Mouse (Mus musculus): Measurements from ENCODE around the gene Rai1. TPM values are rescaled to one million over a fixed set of nuclear protein-coding genes. Genes with fewer than 3 reads are reported as not detected.

Gene Rai1
- polyA plus RNA-seq, 1 experiment: 133 TPM

DNA sequence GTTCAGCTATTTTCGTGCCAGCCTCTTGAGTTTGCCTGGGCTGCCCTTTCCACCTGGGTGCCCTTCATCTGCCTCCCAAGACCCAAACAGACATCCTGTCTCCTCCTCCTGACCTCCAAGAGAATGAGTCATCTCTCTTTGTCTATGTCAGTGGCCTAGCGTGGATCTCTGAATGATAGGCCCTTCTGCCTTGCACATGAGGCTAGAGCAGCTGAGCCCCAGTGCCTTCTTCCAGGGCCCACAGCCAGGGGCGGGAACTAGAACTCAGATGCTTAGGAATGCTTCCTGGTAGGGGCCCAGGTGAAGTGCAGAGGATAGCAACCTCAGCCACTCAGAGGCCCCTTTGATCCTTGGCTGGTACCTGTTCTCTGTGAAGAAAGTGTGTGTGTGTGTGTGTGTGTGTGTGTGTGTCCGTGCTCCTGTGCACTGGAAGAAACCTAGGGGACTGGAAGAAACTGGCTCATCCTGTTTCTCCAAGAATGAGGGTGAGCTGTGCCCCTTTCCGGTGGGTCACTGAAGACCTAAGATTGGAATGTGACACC lies 3.9 kb downstream of the Rai1 start:
- no peak for TF ChIP-seq GATA1 (IDR thresholded peaks at IDR 0.05; ENCODE audit: low read length)

DNA sequence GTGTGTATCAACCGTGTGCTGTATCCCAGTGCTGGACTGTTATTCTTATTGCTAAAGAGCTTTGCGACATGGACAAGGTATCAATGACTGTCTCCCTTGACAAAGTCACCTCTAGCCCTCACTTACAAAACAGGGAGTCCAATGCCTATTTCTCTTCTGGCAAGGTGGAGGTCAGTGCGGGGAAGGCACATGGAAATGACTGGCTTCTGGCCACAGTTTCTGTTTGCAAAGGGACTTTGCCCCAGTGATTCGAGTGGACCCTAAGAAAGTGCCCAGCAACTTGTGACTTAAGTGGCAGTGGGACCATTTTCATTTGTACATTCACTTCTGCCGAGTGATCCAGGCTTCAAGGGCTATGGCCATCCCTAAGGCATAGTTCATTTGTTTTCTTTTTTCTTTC lies 5.6 kb downstream of the Rai1 start:
- no peak for TF ChIP-seq GATA1 (IDR thresholded peaks at IDR 0.05; ENCODE audit: low read length)

DNA sequence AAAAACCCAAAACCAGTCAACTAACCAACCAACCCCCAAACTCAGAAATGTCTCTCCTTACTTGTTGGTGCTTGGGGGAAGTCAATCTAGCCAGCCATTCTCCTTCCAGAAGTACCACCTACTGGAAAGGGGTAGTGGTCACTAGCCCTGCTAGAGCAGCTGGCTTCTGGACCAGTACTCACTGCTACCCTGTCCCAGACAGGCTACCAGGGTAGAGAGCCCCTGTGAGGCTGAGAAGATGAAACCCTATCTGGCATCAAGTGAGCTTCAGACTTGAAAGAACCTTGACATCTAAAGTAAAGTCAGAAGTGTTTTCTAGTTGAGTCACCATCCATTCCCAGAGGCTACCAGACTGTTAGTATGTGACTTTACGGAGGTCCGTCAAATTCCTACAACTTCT lies 6.8 kb downstream of the Rai1 start:
- TF ChIP-seq GATA1 (IDR thresholded peaks at IDR 0.05; ENCODE audit: low read length): no peak

DNA sequence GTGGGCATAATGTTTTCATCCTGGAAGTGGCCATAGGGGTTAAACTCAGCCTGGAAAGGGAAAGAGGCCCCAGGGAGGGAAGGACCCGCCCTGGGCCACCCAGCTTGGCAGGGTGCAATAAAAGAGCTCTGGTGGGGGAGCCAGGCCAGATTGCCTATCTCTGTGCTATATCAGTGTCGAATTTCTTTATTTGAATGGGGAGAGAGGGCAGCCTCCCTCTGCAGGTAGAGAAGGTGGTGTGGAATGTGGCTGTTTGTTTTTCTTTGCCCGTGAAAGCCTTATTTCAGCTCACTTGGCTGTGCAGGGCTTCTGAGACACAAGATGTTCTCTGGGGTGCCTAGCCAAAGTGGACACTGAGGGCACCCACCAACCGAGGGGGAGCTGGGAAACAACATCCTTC lies 8.8 kb downstream of the Rai1 start:
- no peak for TF ChIP-seq GATA1 (IDR thresholded peaks at IDR 0.05; ENCODE audit: low read length)

DNA sequence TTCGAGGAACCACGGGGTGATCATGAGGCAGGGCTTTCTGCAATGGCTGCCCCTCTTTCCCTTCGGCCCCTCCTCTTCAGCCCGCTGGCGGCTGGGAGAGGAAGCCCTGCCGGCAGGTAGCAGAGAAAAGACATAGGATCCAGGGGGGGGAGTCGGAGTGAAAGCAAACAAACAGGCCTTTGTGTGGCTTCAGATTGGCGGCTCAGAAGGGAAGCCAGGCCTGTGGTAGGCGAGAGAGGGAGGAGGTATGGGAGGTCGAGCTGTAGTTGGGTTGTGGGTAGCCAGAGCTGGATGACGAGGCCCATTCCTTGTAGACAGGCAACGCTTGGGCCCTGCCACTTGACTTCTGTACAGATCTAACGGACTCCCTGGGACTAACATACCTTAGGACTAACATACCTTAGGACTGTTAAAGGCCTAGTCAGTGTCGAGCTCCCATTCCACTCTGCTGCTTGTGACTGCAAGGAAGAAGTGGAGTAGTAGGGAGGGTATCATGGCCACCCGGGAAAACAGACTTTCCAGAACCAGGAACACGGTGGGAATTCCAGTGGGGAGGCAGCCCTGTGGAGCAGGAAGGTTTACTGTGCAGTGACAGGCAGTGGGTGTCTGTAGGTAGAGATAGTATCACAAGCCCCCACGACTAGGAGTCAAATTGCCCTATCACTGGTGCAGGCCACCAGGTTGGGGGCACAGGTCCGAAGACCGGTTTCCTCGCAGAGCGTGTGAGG lies 9.6 kb downstream of the Rai1 start:
- TF ChIP-seq GATA1 (IDR thresholded peaks at IDR 0.05; ENCODE audit: low read length): no peak

DNA sequence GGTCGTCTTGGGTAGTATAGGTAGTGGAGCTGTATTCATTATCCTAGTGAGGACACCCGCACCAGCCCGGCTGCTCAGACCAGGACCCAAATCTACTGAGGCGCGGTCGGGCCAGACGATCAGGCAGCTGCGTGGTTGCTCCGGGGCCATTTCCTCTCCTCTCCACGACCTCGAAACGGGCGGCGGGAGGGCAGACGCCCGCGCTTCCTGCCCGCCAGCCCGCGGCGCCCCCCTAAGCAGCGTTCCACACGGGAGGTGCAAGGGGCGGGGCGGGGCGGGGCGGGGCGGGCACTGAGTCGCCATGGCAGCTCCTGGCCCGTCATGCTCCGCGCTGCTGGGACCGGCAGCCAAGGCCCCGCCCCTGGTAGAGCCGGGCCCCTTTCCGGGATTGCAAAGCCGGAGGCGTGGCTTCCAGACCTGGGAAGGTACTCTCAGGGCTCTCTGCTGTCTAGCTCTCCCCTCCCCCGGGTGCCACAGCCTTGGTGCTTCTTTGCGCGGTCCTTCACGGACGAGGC lies 10.3 kb downstream of the Rai1 start:
- TF ChIP-seq GATA1 (IDR thresholded peaks at IDR 0.05; ENCODE audit: low read length): no peak

DNA sequence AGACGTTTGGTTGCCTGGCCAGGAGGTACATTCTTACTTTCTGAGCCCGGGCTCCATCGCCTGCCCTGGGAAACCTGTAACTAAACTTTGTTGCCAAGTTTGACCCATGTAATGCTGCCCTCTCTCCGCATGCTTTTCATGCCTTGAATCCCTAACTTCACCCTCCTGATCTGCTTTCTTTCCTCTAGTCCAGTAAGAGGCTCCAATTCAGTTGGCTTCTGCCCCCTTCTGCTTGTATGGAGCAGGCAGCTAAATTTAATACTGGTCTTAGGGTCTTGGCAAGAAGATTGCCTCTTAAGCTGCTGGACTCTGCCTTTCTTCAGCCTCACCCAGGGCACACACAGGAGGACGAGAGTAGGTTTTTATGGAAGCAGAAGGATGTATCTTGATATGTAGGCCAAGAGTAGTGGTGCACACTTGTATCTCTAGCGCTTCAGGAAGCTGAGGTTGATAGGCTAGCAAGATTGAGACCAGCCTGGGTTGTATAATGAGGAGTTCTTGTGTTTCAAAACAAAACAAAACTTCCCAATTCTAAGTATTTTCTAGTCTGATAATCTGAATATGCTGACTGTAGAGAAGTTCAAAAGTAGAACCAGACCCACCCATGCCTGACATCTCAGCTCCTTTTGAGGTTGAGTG lies 10.9 kb downstream of the Rai1 start:
- no peak for TF ChIP-seq GATA1 (IDR thresholded peaks at IDR 0.05; ENCODE audit: low read length)

DNA sequence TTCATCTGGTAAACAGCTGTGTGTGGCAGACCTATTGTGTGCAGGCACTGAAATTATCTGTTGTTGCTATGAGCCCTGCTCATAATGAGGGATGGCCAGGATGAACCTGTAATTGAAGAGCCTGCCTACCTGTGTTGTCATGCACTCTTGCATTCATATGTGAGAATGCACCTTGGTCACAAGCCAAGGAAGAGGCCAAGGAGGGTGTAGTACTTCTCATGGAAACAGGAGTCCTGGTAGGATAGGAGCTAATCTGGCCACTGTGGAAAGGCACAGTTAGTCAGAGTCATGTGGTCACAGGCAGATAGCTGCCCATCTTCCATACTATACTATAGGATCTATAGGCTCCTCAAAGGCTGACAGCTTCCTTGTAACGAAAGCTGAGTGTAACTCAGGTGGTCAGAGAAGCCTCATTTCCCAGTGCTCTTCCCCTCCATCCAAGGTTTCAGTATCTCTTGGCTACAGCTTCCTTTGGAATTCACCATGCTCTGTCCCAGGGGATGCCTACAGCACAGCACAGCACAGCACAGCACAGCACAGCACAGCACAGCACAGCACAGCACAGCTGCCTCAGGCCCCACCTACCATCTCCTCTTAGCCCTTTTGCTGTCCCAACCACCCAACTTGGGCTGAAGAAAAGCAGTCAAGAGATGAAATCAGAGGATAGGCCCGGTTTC lies 15.9 kb downstream of the Rai1 start:
- no peak for TF ChIP-seq GATA1 (IDR thresholded peaks at IDR 0.05; ENCODE audit: low read length)

DNA sequence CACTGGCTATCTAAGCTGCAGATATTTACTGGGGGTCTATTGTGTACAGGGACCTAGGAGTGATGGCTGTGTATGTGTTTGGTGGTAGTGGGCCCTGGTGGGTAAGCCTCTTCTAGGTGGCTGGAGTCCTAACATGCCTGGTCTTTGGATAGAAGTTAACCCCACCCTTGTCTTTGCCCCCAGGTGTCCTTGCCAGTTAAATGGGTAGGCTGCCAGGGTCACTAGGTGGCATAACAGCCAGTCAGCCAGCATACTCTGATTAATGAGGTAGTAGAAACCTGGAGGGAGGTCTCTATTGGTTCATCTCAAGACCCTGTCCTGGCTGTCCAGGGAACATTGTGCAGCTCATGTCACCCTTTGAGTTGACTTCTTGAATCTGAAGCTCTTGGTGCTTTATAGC lies 17.8 kb downstream of the Rai1 start:
- TF ChIP-seq GATA1 (IDR thresholded peaks at IDR 0.05; ENCODE audit: low read length): no peak

DNA sequence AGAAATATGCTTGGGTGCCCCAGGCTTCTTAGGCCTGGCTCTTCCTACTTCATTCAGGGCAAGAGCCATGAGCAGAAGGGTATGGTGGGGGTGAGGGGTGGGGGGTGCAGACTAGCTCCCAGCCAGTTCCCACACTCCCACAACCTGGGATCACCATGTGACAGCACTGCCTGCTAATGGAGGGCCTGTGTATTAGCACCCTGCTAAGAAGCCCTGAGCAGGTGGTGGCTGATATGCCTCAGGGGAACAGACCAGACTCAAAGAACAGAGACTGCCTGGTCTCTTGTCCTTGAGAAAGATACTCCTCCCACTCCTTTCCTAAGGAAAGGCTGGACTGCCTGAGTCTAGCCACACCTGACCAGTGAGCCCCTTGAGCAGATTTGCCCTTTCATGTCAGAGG lies 22.2 kb downstream of the Rai1 start:
- no peak for TF ChIP-seq GATA1 (IDR thresholded peaks at IDR 0.05; ENCODE audit: low read length)

DNA sequence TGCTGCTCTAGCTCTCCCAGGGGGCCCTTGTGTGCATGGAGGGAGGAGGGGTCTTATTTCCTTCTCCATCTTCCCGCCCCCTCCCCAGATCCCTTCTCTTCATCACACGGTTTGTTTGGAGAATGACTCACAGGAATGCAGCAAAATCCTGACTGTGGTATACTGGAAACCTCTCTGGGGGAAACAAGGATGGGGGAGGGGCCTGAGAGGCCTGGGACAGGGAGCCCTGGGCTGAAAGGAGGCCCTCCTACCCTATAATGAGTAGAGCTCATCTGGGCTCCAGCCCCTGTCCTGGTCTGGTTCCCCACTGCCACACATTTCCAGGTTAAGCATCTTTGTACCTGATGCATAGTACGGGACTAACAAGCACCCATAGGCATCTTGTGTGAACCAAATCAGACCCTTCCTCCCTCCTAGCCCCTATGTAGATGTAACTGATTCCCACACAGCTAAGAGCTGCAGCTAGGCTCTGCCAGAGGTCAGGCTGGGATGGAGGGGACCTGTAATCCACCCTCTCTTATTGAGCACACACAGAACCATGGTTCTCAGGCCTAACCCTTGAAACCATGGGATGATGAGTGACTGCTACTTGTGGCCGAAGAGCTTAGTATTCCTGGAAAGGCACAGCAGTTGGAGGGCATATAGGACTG lies 23.2 kb downstream of the Rai1 start:
- no peak for TF ChIP-seq GATA1 (IDR thresholded peaks at IDR 0.05; ENCODE audit: low read length)

DNA sequence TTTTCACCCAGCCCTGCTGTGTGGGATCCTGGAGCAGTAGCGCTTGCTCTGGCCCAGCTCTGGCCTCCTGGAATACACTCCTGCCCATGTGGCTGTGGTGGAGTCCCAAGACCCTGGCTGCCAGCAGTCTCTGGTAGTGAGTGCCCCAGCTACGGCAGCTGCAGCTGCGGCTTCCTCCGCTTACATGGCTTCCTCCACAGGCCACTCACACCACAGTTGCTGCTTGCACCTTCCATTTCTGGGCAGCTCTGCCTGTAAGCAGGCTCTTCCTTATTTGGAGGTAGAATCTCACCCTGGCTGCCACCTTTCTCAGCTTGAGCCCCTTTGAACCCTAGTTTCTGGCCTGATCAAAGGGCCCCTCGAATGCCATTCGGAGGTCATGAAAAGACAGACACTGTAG lies 25.7 kb downstream of the Rai1 start:
- TF ChIP-seq GATA1 (IDR thresholded peaks at IDR 0.05; ENCODE audit: low read length): no peak

DNA sequence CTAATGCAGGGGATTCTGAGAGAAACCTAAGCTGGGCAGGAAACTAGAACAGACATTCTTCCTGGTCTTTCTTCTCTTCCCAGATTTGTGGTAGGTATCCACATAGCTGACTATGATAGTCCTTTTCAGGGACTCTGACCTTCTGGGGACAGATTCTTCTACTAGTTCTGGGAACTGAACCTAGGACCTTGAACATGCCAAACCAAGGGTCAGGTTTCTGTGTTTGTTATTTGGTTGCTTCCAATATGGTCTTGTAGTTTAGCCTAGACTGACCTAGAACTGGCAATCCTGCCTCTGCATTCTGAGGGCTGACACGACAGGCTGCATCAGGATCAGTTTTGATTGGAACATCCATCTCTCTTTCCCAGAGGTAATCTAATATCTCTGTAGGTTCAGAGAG lies 27.2 kb downstream of the Rai1 start:
- no peak for TF ChIP-seq GATA1 (IDR thresholded peaks at IDR 0.05; ENCODE audit: low read length)

DNA sequence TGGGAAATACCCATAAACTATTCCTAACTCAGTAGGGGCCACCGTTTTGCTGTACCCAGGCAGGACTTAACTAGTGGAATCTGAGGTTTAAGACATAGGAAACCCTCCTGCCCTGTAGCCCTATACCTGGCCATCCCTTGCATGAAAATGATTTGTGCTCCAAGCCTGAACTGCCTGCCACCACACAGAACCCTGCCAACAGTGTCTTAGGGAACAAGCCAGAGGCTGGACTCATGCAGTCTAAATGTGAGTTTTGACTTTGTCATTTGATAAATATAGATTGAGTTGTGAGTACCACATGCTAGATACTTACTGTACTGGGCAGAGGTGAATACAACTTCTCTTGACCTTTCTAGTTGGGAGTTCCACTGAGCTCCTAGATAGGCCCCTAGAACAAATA lies 31.7 kb downstream of the Rai1 start:
- no peak for TF ChIP-seq GATA1 (IDR thresholded peaks at IDR 0.05; ENCODE audit: low read length)

DNA sequence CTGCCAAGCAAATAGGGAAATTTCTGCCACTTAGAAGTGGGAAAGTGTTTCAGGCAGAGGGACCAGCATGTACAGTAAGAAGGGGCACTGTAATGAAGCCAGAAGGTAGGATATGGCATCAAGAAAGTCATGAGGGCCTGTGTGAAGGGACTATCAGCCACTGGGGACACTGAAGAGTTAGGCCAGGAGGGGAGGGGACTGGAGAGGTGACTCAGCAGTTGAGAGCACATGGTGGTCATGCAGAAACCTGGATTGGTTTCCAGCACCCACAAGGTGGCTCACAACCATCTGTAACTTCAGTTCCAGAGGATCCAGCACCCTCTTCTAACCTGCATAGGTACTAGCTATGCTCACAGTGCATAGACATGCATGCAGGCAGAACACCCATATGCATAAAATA lies 32.4 kb downstream of the Rai1 start:
- TF ChIP-seq GATA1 (IDR thresholded peaks at IDR 0.05; ENCODE audit: low read length): no peak

Measured in G1E-ER4 (cell line).